Mouse (Mus musculus): ENCODE measurements around the gene Stard7. TPM values are rescaled to one million over a fixed set of nuclear protein-coding genes. Genes with fewer than 3 reads are reported as not detected.

The Stard7 gene
- polyA plus RNA-seq, 1 experiment from 2014 or later: 85.5 TPM

DNA sequence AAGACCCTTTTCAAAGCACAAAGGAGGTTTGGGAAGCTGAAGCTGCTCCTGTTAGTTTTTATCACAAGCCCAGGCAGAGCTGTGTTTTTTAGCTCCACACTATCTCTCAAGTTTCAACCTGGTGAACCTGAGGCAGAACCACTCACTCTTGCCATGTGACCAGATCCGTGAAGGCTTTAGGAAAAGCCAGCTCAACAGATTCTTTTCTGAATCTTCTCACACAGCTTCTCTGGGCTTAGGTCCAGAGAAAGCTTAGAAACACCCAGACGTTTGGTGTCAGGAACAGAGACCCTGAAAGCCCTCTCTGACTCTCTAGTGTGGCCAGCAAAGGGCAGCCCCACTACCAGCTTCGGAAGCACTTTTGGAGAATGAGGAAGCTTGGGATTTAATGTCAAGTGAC, 18.6 kb upstream of the Stard7 start:
- peaks cover 11% of the 10 kb centered on the region; the same call in 1 of the 2 replicates for H3K36me3 ChIP-seq (ENCODE audit: control insufficient read depth, insufficient read depth, low read length)
- no peak overlapping the region for H3K9ac ChIP-seq (ENCODE audit: low read depth, low read length)
- H3K4me1 ChIP-seq (ENCODE audit: control insufficient read depth, insufficient read depth, low read length): peaks cover 7% of the 10 kb centered on the region
- no peak overlapping the region for H3K4me2 ChIP-seq (ENCODE audit: low read depth, low read length)
- no peaks in the 10 kb centered on the region for H3K9me3 ChIP-seq (ENCODE audit: control insufficient read depth, low read length)
- ATAC-seq (ENCODE audit: low read depth) (no peak), DNase-seq (ENCODE audit: low spot score) (peak; percentile 4)
- no peaks in the 10 kb centered on the region for H3K27me3 ChIP-seq (replicated peaks; ENCODE audit: control insufficient read depth, insufficient read depth, low read length)
- H3K4me3 ChIP-seq (ENCODE audit: low read depth, low read length): no peak overlapping the region
- no peak overlapping the region for H3K27ac ChIP-seq (replicated peaks; ENCODE audit: low read depth, low read length)
- 69% methylated on average over 3 of the region's 3 CpGs for WGBS

DNA sequence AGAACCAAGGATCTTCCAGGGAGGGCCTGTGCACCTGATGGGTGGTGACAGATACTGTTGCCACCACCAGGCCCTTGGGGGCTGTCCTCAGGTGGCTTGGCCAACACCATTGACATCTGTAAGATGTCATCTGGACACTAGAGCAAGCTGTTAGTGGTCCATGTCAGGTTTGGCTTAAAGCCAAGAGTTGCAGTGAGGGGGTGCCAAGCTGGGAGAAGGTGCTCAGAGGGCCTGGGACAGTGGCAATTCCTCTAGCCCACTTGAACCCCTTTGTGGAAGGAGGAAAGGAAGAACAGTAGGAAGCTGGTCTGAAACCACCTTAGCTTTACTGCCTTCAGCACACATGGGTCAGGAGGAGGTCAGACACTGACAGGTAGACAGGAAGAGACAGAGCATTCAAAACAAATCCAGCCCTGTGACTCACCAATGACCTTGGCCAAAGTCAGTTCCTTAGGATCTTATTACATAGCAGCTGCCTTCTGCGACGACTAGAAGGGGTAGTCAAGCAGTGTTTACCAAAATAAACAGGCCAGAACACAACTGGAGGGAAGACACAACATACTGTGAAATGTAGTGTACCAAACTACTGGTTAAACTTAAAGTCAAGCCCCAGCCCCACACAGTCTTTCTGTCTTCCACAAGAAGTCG, 18.0 kb upstream of the Stard7 start:
- no peak overlapping the region for H3K4me2 ChIP-seq (ENCODE audit: low read depth, low read length)
- peaks cover 7% of the 10 kb centered on the region for H3K4me1 ChIP-seq (ENCODE audit: control insufficient read depth, insufficient read depth, low read length)
- ATAC-seq (ENCODE audit: low read depth): no peak
- H3K9ac ChIP-seq (ENCODE audit: low read depth, low read length): no peak overlapping the region
- H3K27ac ChIP-seq (replicated peaks; ENCODE audit: low read depth, low read length): no peak overlapping the region
- peaks cover 14% of the 10 kb centered on the region for H3K36me3 ChIP-seq (ENCODE audit: control insufficient read depth, insufficient read depth, low read length)
- no peak overlapping the region for H3K4me3 ChIP-seq (ENCODE audit: low read depth, low read length)
- WGBS: 37% methylated on average over 3 of the region's 3 CpGs
- H3K27me3 ChIP-seq (replicated peaks; ENCODE audit: control insufficient read depth, insufficient read depth, low read length): no peaks in the 10 kb centered on the region
- no peaks in the 10 kb centered on the region for H3K9me3 ChIP-seq (ENCODE audit: control insufficient read depth, low read length)
- no peak for DNase-seq (ENCODE audit: low spot score)

DNA sequence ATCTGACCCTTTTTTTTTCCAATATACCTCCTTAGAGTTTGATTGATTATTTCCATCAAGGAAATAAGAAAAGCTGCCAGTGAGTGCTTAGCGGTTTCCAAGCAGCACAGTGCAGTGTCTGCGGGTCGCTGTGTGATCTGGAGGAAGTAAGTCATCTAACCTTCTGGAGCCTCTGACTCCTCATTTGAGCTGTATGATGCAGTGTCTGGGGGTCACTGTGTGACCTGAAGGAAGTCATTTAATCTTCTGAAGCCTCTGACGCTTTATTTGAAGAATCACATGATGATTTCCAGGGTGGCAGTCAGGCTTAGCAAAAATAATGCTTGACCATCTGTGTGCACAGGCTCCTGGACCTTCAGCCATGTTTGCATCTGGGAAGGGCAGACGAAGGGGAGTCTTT, 17.2 kb upstream of the Stard7 start:
- DNase-seq (ENCODE audit: low spot score): no peak
- no peak for ATAC-seq (ENCODE audit: low read depth)
- 80% methylated on average over 5 of the region's 5 CpGs for WGBS
- Histone ChIP-seq H3K36me3 (ENCODE audit: control insufficient read depth, insufficient read depth, low read length) (peaks cover 22% of the 10 kb centered on the region), H3K27ac (replicated peaks; ENCODE audit: low read depth, low read length) (no peak overlapping the region), H3K9me3 (ENCODE audit: control insufficient read depth, low read length) (no peaks in the 10 kb centered on the region), H3K27me3 (replicated peaks; ENCODE audit: control insufficient read depth, insufficient read depth, low read length) (no peaks in the 10 kb centered on the region), H3K4me2 (ENCODE audit: low read depth, low read length) (no peak overlapping the region), H3K9ac (ENCODE audit: low read depth, low read length) (no peak overlapping the region), H3K4me3 (ENCODE audit: low read depth, low read length) (no peak overlapping the region), H3K4me1 (ENCODE audit: control insufficient read depth, insufficient read depth, low read length) (peaks cover 7% of the 10 kb centered on the region)

DNA sequence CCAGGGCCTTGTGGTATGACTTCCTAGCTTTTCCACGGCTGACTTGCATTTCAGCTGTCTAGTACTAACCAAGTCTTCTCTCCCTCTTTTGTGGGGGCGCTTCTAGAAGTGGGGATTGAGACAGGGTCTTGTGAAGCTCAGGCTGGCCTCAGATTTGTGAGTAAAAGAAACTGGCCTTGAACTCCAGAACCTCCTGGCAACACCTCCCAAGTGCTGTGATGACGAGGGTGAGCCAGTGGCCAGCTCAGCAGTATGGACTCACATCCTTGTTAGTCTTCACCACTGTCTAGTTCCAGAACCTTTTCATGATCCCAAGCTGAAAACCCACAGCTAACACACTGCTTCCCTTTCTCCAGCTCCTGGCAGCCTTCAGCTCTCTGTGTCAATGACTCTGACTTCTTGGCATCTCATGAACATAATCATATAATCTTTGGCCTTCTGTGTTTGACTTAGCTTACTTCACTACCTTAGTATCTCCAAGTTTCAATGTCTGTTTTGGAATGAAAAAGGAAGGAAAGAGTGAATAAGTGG, 15.3 kb upstream of the Stard7 start:
- 93% methylated on average over 3 of the region's 3 CpGs for WGBS
- Histone ChIP-seq H3K27me3 (replicated peaks; ENCODE audit: control insufficient read depth, insufficient read depth, low read length) (no peaks in the 10 kb centered on the region), H3K4me3 (ENCODE audit: low read depth, low read length) (no peak overlapping the region), H3K4me1 (ENCODE audit: control insufficient read depth, insufficient read depth, low read length) (no peaks in the 10 kb centered on the region), H3K9me3 (ENCODE audit: control insufficient read depth, low read length) (no peaks in the 10 kb centered on the region), H3K4me2 (ENCODE audit: low read depth, low read length) (no peak overlapping the region), H3K36me3 (ENCODE audit: control insufficient read depth, insufficient read depth, low read length) (peaks cover 41% of the 10 kb centered on the region), H3K9ac (ENCODE audit: low read depth, low read length) (no peak overlapping the region), H3K27ac (replicated peaks; ENCODE audit: low read depth, low read length) (no peak overlapping the region)
- ATAC-seq (ENCODE audit: low read depth) (no peak), DNase-seq (ENCODE audit: low spot score) (no peak)

DNA sequence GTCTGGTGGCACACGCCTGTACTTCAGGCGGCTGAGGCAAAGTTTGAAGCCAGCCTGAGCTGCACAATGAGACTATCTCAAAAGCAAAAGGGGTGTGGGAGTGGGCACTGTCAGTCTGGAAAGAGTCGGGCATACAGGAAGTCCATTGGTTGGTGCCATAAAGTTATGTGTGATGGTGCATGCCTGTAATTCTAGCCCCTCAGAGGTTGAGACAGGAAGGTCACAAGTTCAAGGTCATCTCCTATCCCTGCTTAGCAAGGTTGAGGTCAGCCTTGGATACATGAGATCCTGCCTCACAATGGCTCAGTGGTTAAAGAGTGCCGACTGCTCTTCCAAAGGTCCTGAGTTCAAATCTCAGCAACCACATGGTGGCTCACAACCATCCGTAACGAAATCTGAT, 14.7 kb upstream of the Stard7 start:
- ATAC-seq (ENCODE audit: low read depth) (no peak), DNase-seq (ENCODE audit: low spot score) (no peak)
- H3K4me1 ChIP-seq (ENCODE audit: control insufficient read depth, insufficient read depth, low read length): no peaks in the 10 kb centered on the region
- H3K4me3 ChIP-seq (ENCODE audit: low read depth, low read length): no peak overlapping the region
- H3K9me3 ChIP-seq (ENCODE audit: control insufficient read depth, low read length): no peaks in the 10 kb centered on the region
- H3K27ac ChIP-seq (replicated peaks; ENCODE audit: low read depth, low read length): no peak overlapping the region
- H3K27me3 ChIP-seq (replicated peaks; ENCODE audit: control insufficient read depth, insufficient read depth, low read length): no peaks in the 10 kb centered on the region
- peaks cover 44% of the 10 kb centered on the region for H3K36me3 ChIP-seq (ENCODE audit: control insufficient read depth, insufficient read depth, low read length)
- no peak overlapping the region for H3K4me2 ChIP-seq (ENCODE audit: low read depth, low read length)
- no peak overlapping the region for H3K9ac ChIP-seq (ENCODE audit: low read depth, low read length)
- 79% methylated on average over 6 of the region's 6 CpGs for WGBS

DNA sequence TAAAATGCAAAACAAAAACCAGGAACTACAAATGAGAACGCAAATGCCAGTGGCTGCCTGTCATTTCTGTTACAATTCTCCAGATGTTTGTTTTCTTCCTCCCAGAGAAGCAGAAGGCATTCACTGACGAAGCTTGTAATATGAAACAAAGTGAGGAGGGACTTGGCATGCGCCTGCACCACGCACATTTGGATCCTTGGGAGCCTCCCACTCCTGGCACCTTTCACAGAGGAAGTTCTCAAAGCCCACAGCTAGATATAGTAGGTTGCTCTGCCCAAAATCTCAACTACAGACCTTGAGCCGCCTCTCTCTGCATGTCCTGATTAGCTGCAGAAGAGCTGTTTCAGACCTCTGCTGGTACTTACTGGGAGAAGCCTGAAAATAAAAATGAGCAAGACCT, 10.7 kb upstream of the Stard7 start:
- ATAC-seq (ENCODE audit: low read depth): no peak
- Histone ChIP-seq H3K4me2 (ENCODE audit: low read depth, low read length) (no peak overlapping the region), H3K9me3 (ENCODE audit: control insufficient read depth, low read length) (no peaks in the 10 kb centered on the region), H3K9ac (ENCODE audit: low read depth, low read length) (no peak overlapping the region), H3K4me1 (ENCODE audit: control insufficient read depth, insufficient read depth, low read length) (no peaks in the 10 kb centered on the region), H3K27ac (replicated peaks; ENCODE audit: low read depth, low read length) (no peak overlapping the region), H3K36me3 (ENCODE audit: control insufficient read depth, insufficient read depth, low read length) (peaks cover 39% of the 10 kb centered on the region), H3K4me3 (ENCODE audit: low read depth, low read length) (no peak overlapping the region), H3K27me3 (replicated peaks; ENCODE audit: control insufficient read depth, insufficient read depth, low read length) (no peaks in the 10 kb centered on the region)
- no peak for DNase-seq (ENCODE audit: low spot score)
- WGBS: 78% methylated on average over 5 of the region's 5 CpGs

DNA sequence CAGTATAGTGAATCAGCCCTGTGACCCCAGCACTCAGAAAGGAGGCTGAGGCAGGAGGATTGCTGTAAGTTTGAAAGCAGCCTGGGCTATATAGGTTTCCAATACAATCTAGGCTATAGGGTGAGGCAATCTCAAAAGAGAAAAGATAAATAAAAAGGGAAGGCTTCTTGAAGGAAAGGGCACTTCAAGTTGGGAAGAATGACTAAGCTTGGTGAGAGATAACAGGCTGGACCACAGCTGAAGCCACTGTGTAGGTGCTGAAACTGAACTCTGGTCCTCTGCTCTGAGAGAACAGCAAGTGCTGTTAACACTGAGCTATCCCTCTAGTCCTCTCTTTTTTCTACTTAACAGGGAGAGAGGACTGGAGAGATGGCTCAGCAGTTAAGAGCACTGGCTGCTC, 7.5 kb upstream of the Stard7 start:
- DNase-seq (ENCODE audit: low spot score): no peak
- peaks cover 26% of the 10 kb centered on the region for H3K36me3 ChIP-seq (ENCODE audit: control insufficient read depth, insufficient read depth, low read length)
- no peak for ATAC-seq (ENCODE audit: low read depth)
- no peaks in the 10 kb centered on the region for H3K4me1 ChIP-seq (ENCODE audit: control insufficient read depth, insufficient read depth, low read length)
- H3K27ac ChIP-seq (replicated peaks; ENCODE audit: low read depth, low read length): no peak overlapping the region
- no peak overlapping the region for H3K9ac ChIP-seq (ENCODE audit: low read depth, low read length)
- H3K27me3 ChIP-seq (replicated peaks; ENCODE audit: control insufficient read depth, insufficient read depth, low read length): no peaks in the 10 kb centered on the region
- H3K4me3 ChIP-seq (ENCODE audit: low read depth, low read length): no peak overlapping the region
- H3K4me2 ChIP-seq (ENCODE audit: low read depth, low read length): no peak overlapping the region
- H3K9me3 ChIP-seq (ENCODE audit: control insufficient read depth, low read length): no peaks in the 10 kb centered on the region

DNA sequence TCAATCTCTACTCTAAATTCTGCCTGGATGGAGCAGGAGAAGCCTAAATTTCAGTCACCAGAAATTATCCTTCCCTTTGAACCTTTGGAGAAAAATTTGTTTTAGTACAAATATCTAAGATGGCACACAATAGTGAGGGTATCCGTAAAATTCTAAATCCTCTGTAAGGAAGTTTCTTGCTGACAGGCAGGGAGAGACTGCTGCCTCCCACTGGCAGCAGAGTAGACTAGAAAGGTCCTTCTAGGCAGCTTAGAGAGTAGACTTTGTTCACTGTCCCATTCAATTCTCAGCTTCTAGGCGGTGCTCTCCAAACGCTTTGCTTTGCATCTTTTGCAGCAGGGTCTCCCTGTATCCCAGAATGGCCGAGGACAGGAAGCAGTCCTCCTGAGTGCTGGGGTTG, 2.2 kb upstream of the Stard7 start:
- H3K9me3 ChIP-seq (ENCODE audit: control insufficient read depth, low read length): no peaks in the 10 kb centered on the region
- H3K4me1 ChIP-seq (ENCODE audit: control insufficient read depth, insufficient read depth, low read length): peaks cover 4% of the 10 kb centered on the region; the same call in 1 of the 2 replicates
- no peak overlapping the region for H3K9ac ChIP-seq (ENCODE audit: low read depth, low read length)
- no peak overlapping the region for H3K4me2 ChIP-seq (ENCODE audit: low read depth, low read length)
- no peak for ATAC-seq (ENCODE audit: low read depth)
- H3K27me3 ChIP-seq (replicated peaks; ENCODE audit: control insufficient read depth, insufficient read depth, low read length): no peaks in the 10 kb centered on the region
- H3K27ac ChIP-seq (replicated peaks; ENCODE audit: low read depth, low read length): no peak overlapping the region
- no peak overlapping the region for H3K4me3 ChIP-seq (ENCODE audit: low read depth, low read length)
- DNase-seq (ENCODE audit: low spot score): no peak
- 35% methylated on average over 4 of the region's 4 CpGs for WGBS
- 0 out of 2 replicates have a peak, but pooled peaks cover 4% of the 10 kb centered on the region for H3K36me3 ChIP-seq (ENCODE audit: control insufficient read depth, insufficient read depth, low read length)
